Mouse (Mus musculus): ENCODE measurements around the gene Sik3. TPM values are rescaled to one million over a fixed set of nuclear protein-coding genes. Genes with fewer than 3 reads are reported as not detected.

Gene Sik3
- total and polyA plus RNA-seq, 2 experiments, result 14.1 to 16.5 TPM

- Histone ChIP-seq H3K27ac (replicated peaks; ENCODE audit: insufficient read depth, low read depth, low read length) (no peak overlapping the region), H3K9ac (ENCODE audit: low read depth, low read length) (no peak overlapping the region), H3K4me3 (ENCODE audit: insufficient read depth, low read depth, low read length) (no peak overlapping the region), H3K4me1 (ENCODE audit: control insufficient read depth, insufficient read depth, low read length) (no peaks in the 10 kb centered on the region; the same call in none of the 2 replicates), H3K36me3 (ENCODE audit: control insufficient read depth, insufficient read depth, low read length) (peaks cover 2% of the 10 kb centered on the region; the same call in 1 of the 2 replicates), H3K27me3 (ENCODE audit: control insufficient read depth, insufficient read depth, low read length) (no peaks in the 10 kb centered on the region), H3K79me2 (ENCODE audit: control insufficient read depth, insufficient read depth, low read length) (peaks cover 57% of the 10 kb centered on the region)
- WGBS, result 96% methylated on average over 8 of the region's 8 CpGs
- no peak for TF ChIP-seq POLR2A (IDR thresholded peaks at IDR 0.05; ENCODE audit: extremely low read depth, insufficient read depth, low read length)
- no peak for TF ChIP-seq CTCF (IDR thresholded peaks at IDR 0.05; ENCODE audit: low read depth, low read length)
- DNase-seq (ENCODE audit: extremely low read depth, low read depth, low spot score), result no peak
Measured at GRCm38 (mm10) chr9:46043626-46044025, 31.0 kb downstream of the Sik3 start.

GRCm38 (mm10) chr9:46046724-46047517, 34.3 kb downstream of the Sik3 start:
- no peak overlapping the region for H3K9ac ChIP-seq (ENCODE audit: low read depth, low read length)
- peaks cover 20% of the 10 kb centered on the region for H3K4me1 ChIP-seq (ENCODE audit: control insufficient read depth, insufficient read depth, low read length)
- TF ChIP-seq CTCF (IDR thresholded peaks at IDR 0.05; ENCODE audit: low read depth, low read length) (no peak), POLR2A (IDR thresholded peaks at IDR 0.05; ENCODE audit: extremely low read depth, insufficient read depth, low read length) (no peak)
- H3K27me3 ChIP-seq (ENCODE audit: control insufficient read depth, insufficient read depth, low read length), result no peaks in the 10 kb centered on the region
- DNase-seq (ENCODE audit: extremely low read depth, low read depth, low spot score), result no peak
- peaks cover 50% of the 10 kb centered on the region for H3K79me2 ChIP-seq (ENCODE audit: control insufficient read depth, insufficient read depth, low read length)
- 94% methylated on average over 11 of the region's 11 CpGs for WGBS
- no peak overlapping the region for H3K27ac ChIP-seq (replicated peaks; ENCODE audit: insufficient read depth, low read depth, low read length)
- no peaks in the 10 kb centered on the region for H3K36me3 ChIP-seq (ENCODE audit: control insufficient read depth, insufficient read depth, low read length)
- H3K4me3 ChIP-seq (ENCODE audit: insufficient read depth, low read depth, low read length), result no peak overlapping the region

- peaks cover 30% of the 10 kb centered on the region for H3K4me1 ChIP-seq (ENCODE audit: control insufficient read depth, insufficient read depth, low read length)
- H3K36me3 ChIP-seq (ENCODE audit: control insufficient read depth, insufficient read depth, low read length), result no peaks in the 10 kb centered on the region
- H3K27me3 ChIP-seq (ENCODE audit: control insufficient read depth, insufficient read depth, low read length), result no peaks in the 10 kb centered on the region
- peak; percentile 45 for DNase-seq (ENCODE audit: extremely low read depth, low read depth, low spot score)
- no peak for TF ChIP-seq POLR2A (IDR thresholded peaks at IDR 0.05; ENCODE audit: extremely low read depth, insufficient read depth, low read length)
- no peak for TF ChIP-seq CTCF (IDR thresholded peaks at IDR 0.05; ENCODE audit: low read depth, low read length)
- 44% methylated on average over 7 of the region's 7 CpGs for WGBS
- H3K27ac ChIP-seq (replicated peaks; ENCODE audit: insufficient read depth, low read depth, low read length), result peak overlapping the region; percentile 5; the same call in 1 of the 2 replicates
- no peak overlapping the region for H3K9ac ChIP-seq (ENCODE audit: low read depth, low read length)
- no peak overlapping the region for H3K4me3 ChIP-seq (ENCODE audit: insufficient read depth, low read depth, low read length)
- H3K79me2 ChIP-seq (ENCODE audit: control insufficient read depth, insufficient read depth, low read length), result peaks cover 54% of the 10 kb centered on the region
Measured at GRCm38 (mm10) chr9:46049525-46049924, 36.9 kb downstream of the Sik3 start.

GRCm38 (mm10) chr9:46050203-46050602, 37.6 kb downstream of the Sik3 start:
- Histone ChIP-seq H3K27ac (replicated peaks; ENCODE audit: insufficient read depth, low read depth, low read length) (peak overlapping the region; percentile 35; the same call in 1 of the 2 replicates), H3K4me1 (ENCODE audit: control insufficient read depth, insufficient read depth, low read length) (peaks cover 30% of the 10 kb centered on the region), H3K9ac (ENCODE audit: low read depth, low read length) (no peak overlapping the region), H3K4me3 (ENCODE audit: insufficient read depth, low read depth, low read length) (no peak overlapping the region), H3K27me3 (ENCODE audit: control insufficient read depth, insufficient read depth, low read length) (no peaks in the 10 kb centered on the region), H3K36me3 (ENCODE audit: control insufficient read depth, insufficient read depth, low read length) (no peaks in the 10 kb centered on the region), H3K79me2 (ENCODE audit: control insufficient read depth, insufficient read depth, low read length) (peaks cover 50% of the 10 kb centered on the region)
- no peak for TF ChIP-seq CTCF (IDR thresholded peaks at IDR 0.05; ENCODE audit: low read depth, low read length)
- no peak for TF ChIP-seq POLR2A (IDR thresholded peaks at IDR 0.05; ENCODE audit: extremely low read depth, insufficient read depth, low read length)
- peak; percentile 73 for DNase-seq (ENCODE audit: extremely low read depth, low read depth, low spot score)
- 35% methylated on average over 8 of the region's 8 CpGs for WGBS

- peaks cover 33% of the 10 kb centered on the region for H3K4me1 ChIP-seq (ENCODE audit: control insufficient read depth, insufficient read depth, low read length)
- H3K27ac ChIP-seq (replicated peaks; ENCODE audit: insufficient read depth, low read depth, low read length), result peak overlapping the region; percentile 87
- DNase-seq (ENCODE audit: extremely low read depth, low read depth, low spot score), result peak; percentile 83
- no peaks in the 10 kb centered on the region for H3K36me3 ChIP-seq (ENCODE audit: control insufficient read depth, insufficient read depth, low read length)
- no peaks in the 10 kb centered on the region for H3K27me3 ChIP-seq (ENCODE audit: control insufficient read depth, insufficient read depth, low read length)
- peaks cover 46% of the 10 kb centered on the region; the same call in 1 of the 2 replicates for H3K79me2 ChIP-seq (ENCODE audit: control insufficient read depth, insufficient read depth, low read length)
- 45% methylated on average over 9 of the region's 9 CpGs for WGBS
- H3K9ac ChIP-seq (ENCODE audit: low read depth, low read length), result no peak overlapping the region
- no peak overlapping the region for H3K4me3 ChIP-seq (ENCODE audit: insufficient read depth, low read depth, low read length)
- TF ChIP-seq CTCF (IDR thresholded peaks at IDR 0.05; ENCODE audit: low read depth, low read length) (no peak), POLR2A (IDR thresholded peaks at IDR 0.05; ENCODE audit: extremely low read depth, insufficient read depth, low read length) (no peak)
Measured at GRCm38 (mm10) chr9:46053014-46053666, 40.5 kb downstream of the Sik3 start.
